Mouse (Mus musculus): ENCODE measurements around the gene Sema3f.

GRCm38 (mm10) chr9:107736185-107736485, 25.9 kb upstream of the Sema3f start:
- TF ChIP-seq CTCF (IDR thresholded peaks at IDR 0.05; ENCODE audit: borderline replicate concordance, insufficient read depth, low read length) (no peak), POLR2A (IDR thresholded peaks at IDR 0.05; ENCODE audit: low read depth, low read length) (no peak)
